Mouse (Mus musculus) cerebellum, postnatal 36 days (tissue): ENCODE results near the gene Gm10251.
A peak's percentile ranks its signal among the peaks of the same experiment; 100 is the strongest.
"Not testable (repeated sequence)": the region's sequence is repeated elsewhere in the genome, so short reads cannot be mapped to it uniquely, and the experiment has no call there.

ENCODE experiments used
- DNase-seq, 2 experiments: peaks; one replicate each; pipeline ENCODE4 v3.0.0; 2021 to 2022; ENCODE audit warnings: mixed read lengths in 2 of 2

Gene Gm10251

DNA sequence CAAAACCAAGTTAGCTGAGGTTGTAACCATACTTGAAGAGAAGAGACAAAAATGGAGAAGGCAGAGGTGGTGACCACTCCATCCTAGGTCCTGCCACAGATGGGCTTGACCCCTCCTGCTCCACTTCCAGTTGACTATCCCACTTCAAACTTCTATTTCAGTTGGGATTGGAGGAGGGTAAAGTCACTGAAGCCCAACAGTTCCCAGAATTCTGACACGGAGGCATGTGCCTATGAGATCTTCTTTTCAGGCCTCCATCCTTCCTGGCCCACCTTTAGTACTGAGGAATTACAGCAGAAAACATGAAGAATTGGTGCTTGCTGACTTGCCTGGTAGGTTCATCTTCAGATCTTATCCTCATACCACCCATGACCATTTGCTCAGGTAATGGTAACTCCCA is at the start of gene Gm10251:
Gene Gm10251 (minus strand): TSS at position 101 of the 400 bp plus-strand sequence.
- DNase-seq = not testable (repeated sequence)

DNA sequence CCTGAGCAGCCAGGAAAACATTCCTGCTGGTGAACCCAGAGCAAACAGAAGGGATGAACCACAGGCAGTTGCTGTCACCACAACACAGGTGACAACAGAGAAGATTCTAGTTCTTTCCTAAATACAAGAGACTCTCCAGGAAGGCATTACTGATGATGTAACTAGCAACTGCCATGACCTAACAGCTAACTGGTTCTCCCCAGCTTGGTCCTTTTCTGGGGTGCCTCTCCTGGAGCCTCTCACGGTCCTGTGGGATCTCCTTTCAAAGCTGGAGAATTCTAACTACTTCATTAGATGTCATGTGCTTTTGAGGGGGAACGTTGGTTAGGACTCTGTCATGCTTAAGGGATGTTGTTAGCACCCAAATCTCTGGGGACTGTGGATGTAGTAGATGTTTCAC is 36.2 kb upstream of the Gm10251 start, which contains the start of gene Gm8050:
Gene Gm8050 (minus strand): TSS at position 101 of the 400 bp plus-strand sequence.
- not testable (repeated sequence) for DNase-seq

DNA sequence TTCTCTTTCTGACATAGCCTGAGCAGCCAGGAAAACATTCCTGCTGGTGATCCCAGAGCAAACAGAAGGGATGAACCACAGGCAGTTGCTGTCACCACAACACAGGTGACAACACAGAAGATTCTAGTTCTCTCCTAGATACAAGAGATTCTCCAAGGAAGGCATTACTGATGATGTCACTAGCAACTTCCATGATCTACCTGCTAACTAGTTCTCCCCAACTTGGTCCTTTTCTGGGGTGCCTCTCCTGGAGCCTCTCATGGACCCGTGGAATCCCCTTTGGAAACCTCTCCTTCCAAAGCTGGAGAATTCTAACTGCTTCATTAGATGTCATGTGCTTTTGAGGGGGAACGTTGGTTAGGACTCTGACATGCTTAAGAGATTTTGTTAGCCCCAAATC is 61.7 kb downstream of the Gm10251 start, which contains the start of gene Gm3460:
Gene Gm3460 (minus strand): TSS at position 101 of the 400 bp plus-strand sequence.
- DNase-seq = not testable (repeated sequence)

DNA sequence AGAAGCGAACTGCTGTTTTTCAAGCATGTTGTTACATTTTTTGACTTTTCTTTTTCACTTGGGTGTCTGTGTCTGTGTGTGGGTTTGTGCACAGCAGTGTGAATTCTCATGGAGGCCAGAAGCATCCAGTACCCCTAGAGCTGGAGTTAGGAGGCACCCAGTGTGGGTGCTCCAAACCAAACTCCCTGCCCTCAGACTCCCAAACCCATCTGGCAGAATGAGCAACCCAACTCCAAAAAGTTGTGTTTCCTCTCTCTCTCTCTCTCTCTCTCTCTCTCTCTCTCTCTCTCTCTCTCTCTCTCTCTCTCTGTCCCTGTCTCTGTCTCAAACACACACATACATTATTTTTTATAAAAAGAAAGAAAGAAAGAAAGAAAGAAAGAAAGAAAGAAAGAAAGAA is 77.5 kb downstream of the Gm10251 start:
- DNase-seq = peak in 1 of 2 experiments; percentile 3

DNA sequence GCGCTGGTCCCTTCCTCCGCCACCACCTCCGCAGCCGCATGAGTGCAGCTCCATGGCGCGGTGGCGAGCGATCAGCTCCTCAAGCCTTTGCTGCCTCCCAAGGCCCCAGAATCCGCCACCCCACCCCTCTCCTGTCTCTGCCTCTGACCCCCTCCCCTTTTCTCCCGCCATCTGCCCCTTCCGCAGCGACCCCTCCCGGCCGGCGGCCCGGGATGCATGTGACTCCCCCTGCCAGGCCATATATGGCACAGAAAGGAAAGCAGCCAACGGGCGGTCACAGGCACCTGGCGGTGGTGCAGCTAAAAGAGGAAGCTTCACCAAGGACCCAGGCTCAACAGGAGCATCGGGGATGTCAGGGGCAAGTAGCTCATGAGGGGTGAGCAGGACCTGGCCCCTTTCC is 79.0 kb downstream of the Gm10251 start:
- DNase-seq = peak; percentile 2 to 11

DNA sequence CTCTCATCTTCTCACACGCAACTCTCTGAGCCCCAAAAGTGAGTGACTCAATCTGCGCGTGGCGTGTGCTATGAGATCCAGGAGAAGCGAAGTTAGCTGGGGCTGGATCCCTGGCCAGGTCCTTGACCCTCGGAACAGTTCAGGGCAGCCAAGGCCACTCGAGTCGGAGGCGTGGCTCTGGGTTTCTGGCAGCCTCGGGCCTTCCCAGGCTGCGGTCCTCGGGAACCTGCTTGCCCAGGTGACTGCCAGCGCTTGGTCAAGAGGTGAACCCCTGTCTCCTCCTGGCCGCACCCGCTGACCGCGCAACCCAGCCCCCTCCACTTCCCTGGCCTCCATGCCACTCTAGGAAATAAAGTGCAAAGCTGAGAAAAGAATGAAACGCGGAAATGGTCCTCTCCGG is 79.4 kb downstream of the Gm10251 start:
- peak; percentile 0 to 2 for DNase-seq

DNA sequence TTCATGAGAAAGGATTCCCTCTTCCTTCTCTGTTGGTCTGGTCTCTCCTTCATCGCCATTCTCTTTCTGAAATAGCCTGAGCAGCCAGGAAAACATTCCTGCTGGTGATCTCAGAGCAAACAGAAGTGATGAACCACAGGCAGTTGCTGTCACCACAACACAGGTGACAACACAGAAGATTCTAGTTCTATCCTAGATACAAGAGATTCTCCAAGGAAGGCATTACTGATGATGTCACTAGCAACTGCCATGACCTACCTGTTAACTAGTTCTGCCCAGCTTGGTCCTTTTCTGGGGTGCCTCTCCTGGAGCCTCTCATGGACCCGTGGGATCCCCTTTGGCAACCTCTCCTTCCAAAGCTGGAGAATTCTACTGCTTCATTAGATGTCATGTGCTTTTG is 93.5 kb downstream of the Gm10251 start, which contains the start of gene Gm3629:
Gene Gm3629 (minus strand): TSS at position 101 of the 400 bp plus-strand sequence.
- not testable (repeated sequence) for DNase-seq
